Mouse (Mus musculus) stomach, embryonic 16.5 days (tissue): ENCODE data around the gene Abca3. TPM values are rescaled to one million over a fixed set of nuclear protein-coding genes. Genes with fewer than 3 reads are reported as not detected.

Experiments
- ATAC-seq: fragments of 200-750 bp; cut with Nextera tagmentation; 2 replicates; pipeline ENCODE4 v1.8.0; 2017; ENCODE audit warnings: moderate number of reproducible peaks, moderate TSS enrichment; ENCODE audit not compliant: insufficient read depth, low FRiP score
- H3K27ac ChIP-seq: fragments of 300-500 bp; sonication (generic); 2 replicates; pipeline ENCODE4 v1.5.1; 2014; ENCODE audit warnings: low read length
- H3K27me3 ChIP-seq: fragments of 300-500 bp; sonication (generic); 2 replicates; pipeline ENCODE4 v1.6.1; 2014; ENCODE audit warnings: low read length, control low read depth, mixed read lengths; ENCODE audit not compliant: control insufficient read depth, insufficient read depth
- H3K36me3 ChIP-seq: fragments of 300-500 bp; sonication (generic); 2 replicates; pipeline ENCODE4 v1.6.1; 2014; ENCODE audit warnings: low read length; ENCODE audit not compliant: control insufficient read depth, insufficient read depth
- H3K4me1 ChIP-seq: fragments of 300-500 bp; sonication (generic); 2 replicates; pipeline ENCODE4 v1.6.1; 2014; ENCODE audit warnings: low read length, control low read depth, mixed read lengths; ENCODE audit not compliant: control insufficient read depth, insufficient read depth
- H3K4me2 ChIP-seq: fragments of 300-500 bp; sonication (generic); 2 replicates; pipeline ENCODE4 v1.6.1; 2014; ENCODE audit warnings: low read depth, low read length, mixed read lengths
- H3K4me3 ChIP-seq: fragments of 300-500 bp; sonication (generic); replicated peaks from 2 replicates; pipeline ENCODE4 v1.5.1; 2014; ENCODE audit warnings: mild to moderate bottlenecking, low read length
- H3K9ac ChIP-seq: fragments of 300-500 bp; sonication (generic); 2 replicates; pipeline ENCODE4 v1.6.1; 2014; ENCODE audit warnings: low read length
- H3K9me3 ChIP-seq: fragments of 300-500 bp; sonication (generic); replicated peaks from 2 replicates; pipeline ENCODE4 v1.6.1; 2016; ENCODE audit warnings: low read length, control low read depth; ENCODE audit not compliant: control insufficient read depth
- WGBS: fragments of 180-500 bp; shearing (Covaris S2); extraction: QIAGEN DNeasy Blood & Tissue Kit; methylation state at CpG from one replicate; pipeline ENCODE4 v1.1.7; 2014; 5-methylcytosine and 5-hydroxymethylcytosine counted together
- polyA plus RNA-seq: library from polyadenylated mRNA; unstranded; fragments of >200 nt; fragmentation: Nextera tagmentation; extraction: Ambion mirVana; gene quantifications from 2 replicates; pipeline ENCODE4 v1.2.1, GENCODE M21; 2015

Abca3 gene
- polyA plus RNA-seq, result 12.2 and 14.0 TPM in 2 replicates

DNA sequence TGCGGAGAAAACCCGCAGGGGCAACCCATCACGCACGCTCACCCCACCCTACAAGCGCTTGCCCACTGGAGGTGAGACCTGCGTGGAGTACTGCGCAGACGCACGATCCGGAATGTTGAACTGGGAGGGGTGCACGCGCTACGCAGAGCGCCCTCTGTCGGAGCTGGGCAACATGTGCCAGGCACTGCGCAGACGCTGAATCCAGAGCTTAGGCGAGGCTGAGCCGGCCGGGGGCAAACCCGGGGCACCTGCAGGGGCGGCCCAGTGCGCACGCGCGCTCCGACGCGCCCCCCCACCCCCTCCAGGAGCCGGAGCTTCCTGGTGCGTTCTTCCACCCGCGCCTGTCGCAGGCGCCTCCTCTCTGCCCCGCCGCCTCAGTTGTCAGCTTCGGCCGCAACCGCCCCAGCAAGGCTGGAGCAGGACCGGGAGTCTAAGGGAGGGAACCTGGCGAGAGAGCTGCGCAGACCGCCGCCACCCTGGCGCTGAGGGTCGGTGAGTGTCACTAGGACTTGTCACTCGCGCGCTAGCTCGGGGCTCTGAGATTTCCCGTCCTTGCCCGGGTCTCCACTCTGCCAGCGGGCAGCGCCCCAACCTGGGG is at the start of gene Abca3:
Gene Abca3, plus strand, starts transcription at position 191 of the 598 bp plus-strand sequence.
- H3K4me2 ChIP-seq, result peak within 1 kb of the TSS; percentile 99
- peak within 1 kb of the TSS; percentile 31; the same call in 1 of the 2 replicates for H3K27ac ChIP-seq
- peak within 1 kb of the TSS; percentile 78 for H3K4me3 ChIP-seq
- peaks cover 7% of the 10 kb centered on the region; the same call in 1 of the 2 replicates for H3K27me3 ChIP-seq
- no peaks in the 10 kb centered on the region for H3K9me3 ChIP-seq
- peak; percentile 97 for ATAC-seq
- under 1% methylated on average over 46 of the region's 55 CpGs for WGBS
- no peaks in the 10 kb centered on the region; the same call in 1 of the 2 replicates for H3K4me1 ChIP-seq
- no peaks in the 10 kb centered on the region for H3K36me3 ChIP-seq
- peak within 1 kb of the TSS; percentile 85 for H3K9ac ChIP-seq

DNA sequence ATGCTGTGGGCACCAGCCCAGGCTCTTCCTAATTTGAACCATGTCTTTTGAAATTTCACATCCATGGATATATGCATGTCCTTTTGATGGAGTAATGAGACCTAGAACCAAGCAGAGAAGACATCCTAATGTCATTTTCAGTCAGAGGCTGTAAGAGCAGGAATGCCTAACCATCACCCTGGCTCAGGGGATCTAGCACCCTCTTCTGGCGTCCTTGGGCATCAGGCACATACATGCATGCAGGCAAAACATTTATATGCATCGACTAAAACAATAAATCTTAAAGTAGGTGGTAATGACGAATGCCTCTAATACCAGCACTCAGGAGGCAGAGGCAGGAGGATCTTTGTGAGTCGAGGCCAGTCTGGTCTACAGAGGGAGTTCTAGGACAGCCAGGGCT is 44.2 kb upstream of the Abca3 start:
- H3K4me1 ChIP-seq, result no peaks in the 10 kb centered on the region
- no peak for ATAC-seq
- no peaks in the 10 kb centered on the region for H3K27me3 ChIP-seq
- no peak overlapping the region for H3K9ac ChIP-seq
- no peaks in the 10 kb centered on the region for H3K36me3 ChIP-seq
- no peak overlapping the region for H3K4me2 ChIP-seq
- H3K4me3 ChIP-seq, result no peak overlapping the region
- no peaks in the 10 kb centered on the region for H3K9me3 ChIP-seq
- no peak overlapping the region for H3K27ac ChIP-seq
- 45% methylated on average over 4 of the region's 4 CpGs for WGBS

DNA sequence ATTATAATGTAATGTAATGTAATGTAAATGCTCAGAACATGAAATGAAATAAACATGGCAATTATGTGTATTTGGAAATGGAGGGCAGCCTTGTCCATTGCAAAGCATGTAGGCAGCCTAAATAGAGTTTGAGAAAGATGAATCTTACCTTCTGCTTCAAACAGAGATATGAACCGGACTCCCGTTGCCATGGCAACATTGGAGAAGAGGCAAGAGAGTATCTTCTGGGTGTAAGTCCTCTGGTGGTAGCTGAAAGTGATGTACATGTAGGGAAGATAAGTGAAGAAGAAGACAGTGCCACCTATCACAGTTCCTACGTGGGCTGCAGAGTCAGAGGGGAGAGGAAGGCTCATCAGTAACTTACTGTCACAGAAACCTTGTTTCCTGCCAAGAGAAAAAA is 30.9 kb upstream of the Abca3 start:
- no peak for ATAC-seq
- H3K36me3 ChIP-seq, result no peaks in the 10 kb centered on the region
- H3K9ac ChIP-seq, result no peak overlapping the region
- no peak overlapping the region for H3K4me3 ChIP-seq
- no peaks in the 10 kb centered on the region; the same call in 1 of the 2 replicates for H3K9me3 ChIP-seq
- no peak overlapping the region for H3K4me2 ChIP-seq
- 90% methylated on average over 3 of the region's 3 CpGs for WGBS
- no peaks in the 10 kb centered on the region for H3K4me1 ChIP-seq
- H3K27ac ChIP-seq, result no peak overlapping the region
- no peaks in the 10 kb centered on the region for H3K27me3 ChIP-seq

DNA sequence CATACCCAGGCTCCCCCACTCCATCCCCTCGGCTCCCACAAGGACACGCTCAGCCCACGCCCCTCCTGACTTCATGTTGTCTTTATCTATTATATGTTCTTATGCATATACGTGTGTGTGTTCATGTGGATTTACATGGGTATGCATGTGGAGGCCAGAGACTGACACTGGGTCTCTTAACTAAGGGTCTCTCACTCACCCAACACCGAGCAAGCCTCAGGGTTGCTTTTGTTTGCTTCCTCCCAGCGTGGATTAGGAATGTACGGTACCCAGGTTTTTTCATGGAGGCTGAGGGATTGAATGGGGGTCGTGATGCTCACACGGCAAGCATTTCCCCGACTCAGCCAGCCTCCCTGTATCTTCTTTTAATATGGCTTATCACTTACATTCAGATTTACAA is 26.7 kb upstream of the Abca3 start:
- Histone ChIP-seq H3K27me3 (no peaks in the 10 kb centered on the region), H3K36me3 (no peaks in the 10 kb centered on the region), H3K9ac (no peak overlapping the region), H3K27ac (no peak overlapping the region), H3K4me1 (no peaks in the 10 kb centered on the region), H3K4me3 (no peak overlapping the region), H3K9me3 (no peaks in the 10 kb centered on the region; the same call in 1 of the 2 replicates), H3K4me2 (no peak overlapping the region)
- 82% methylated on average over 10 of the region's 10 CpGs for WGBS
- ATAC-seq, result no peak

DNA sequence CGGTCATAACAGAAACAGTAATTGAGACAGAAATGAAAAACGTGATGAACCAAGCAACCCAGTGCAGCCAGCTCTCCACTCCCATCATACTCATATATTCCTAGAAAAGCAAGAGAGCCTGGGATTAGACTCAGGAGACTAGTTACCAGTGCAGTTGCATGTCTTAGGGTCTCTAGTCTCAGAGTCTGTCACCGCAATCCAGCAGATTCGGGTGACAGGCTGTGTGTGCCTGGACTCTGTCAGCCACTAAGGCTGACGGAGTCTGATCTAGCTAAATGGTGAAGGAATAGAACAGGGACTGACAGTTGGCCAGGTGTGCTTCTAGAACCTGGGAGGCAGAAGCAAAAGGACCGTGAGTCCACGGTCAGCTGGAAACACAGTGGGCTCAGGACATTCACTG is 24.1 kb upstream of the Abca3 start:
- H3K36me3 ChIP-seq, result no peaks in the 10 kb centered on the region
- H3K27me3 ChIP-seq, result no peaks in the 10 kb centered on the region
- H3K9ac ChIP-seq, result no peak overlapping the region
- H3K4me2 ChIP-seq, result no peak overlapping the region
- no peak overlapping the region for H3K27ac ChIP-seq
- WGBS, result 74% methylated on average over 7 of the region's 7 CpGs
- no peak overlapping the region for H3K4me3 ChIP-seq
- ATAC-seq, result no peak
- no peaks in the 10 kb centered on the region for H3K4me1 ChIP-seq
- no peaks in the 10 kb centered on the region for H3K9me3 ChIP-seq

DNA sequence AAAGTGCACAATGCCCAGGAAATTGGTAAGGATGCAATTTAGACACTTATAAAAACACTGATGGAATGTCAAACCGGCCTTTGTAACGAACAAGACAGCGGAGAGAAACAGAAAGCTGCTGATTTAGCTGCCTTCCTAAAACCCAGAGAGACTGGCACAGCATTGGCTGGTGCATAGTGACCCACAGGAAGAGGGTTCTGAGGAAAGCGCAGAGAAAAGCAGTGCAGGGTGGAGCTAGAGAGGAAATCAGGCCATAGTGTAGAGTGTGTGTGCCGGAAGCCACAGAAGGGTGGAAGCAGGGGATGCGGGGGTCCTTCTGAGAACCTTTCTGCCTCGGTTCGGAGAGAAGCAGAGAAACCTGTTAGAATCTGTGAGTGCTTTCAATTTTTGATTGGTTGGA is 7.1 kb upstream of the Abca3 start:
- H3K9ac ChIP-seq, result no peak overlapping the region
- no peak for ATAC-seq

DNA sequence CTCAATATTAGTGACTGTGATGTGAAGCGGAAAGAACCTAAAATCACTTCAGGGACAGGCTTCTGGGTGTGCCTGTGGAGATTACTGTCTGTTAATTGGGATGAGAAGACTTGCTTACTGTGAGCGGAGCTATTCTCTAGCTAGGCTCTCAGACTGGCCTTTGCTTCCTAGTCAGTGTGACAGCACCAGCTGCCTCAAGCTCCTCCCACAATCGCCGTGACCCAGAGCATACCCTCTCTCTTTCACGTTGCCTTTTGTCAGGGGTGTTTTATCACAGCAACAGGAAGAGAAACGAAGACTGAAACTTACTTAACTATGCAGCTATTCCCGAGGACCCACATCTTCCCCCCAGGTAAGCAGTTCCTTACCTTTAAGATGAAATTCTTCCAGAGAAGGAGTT is 4.9 kb upstream of the Abca3 start:
- Histone ChIP-seq H3K36me3 (no peaks in the 10 kb centered on the region), H3K9ac (no peak overlapping the region), H3K4me2 (no peak overlapping the region), H3K4me1 (no peaks in the 10 kb centered on the region; the same call in 1 of the 2 replicates), H3K27ac (no peak overlapping the region), H3K9me3 (no peaks in the 10 kb centered on the region), H3K4me3 (no peak overlapping the region), H3K27me3 (peaks cover 7% of the 10 kb centered on the region; the same call in 1 of the 2 replicates)
- 52% methylated on average over 7 of the region's 7 CpGs for WGBS
- ATAC-seq, result no peak

More for the DNA sequence above, 7.1 kb upstream of the Abca3 start:
- WGBS, result 81% methylated on average over 8 of the region's 8 CpGs
- Histone ChIP-seq H3K4me3 (no peak overlapping the region), H3K36me3 (no peaks in the 10 kb centered on the region), H3K27ac (no peak overlapping the region), H3K4me2 (no peak overlapping the region), H3K27me3 (no peaks in the 10 kb centered on the region), H3K4me1 (no peaks in the 10 kb centered on the region), H3K9me3 (no peaks in the 10 kb centered on the region)

DNA sequence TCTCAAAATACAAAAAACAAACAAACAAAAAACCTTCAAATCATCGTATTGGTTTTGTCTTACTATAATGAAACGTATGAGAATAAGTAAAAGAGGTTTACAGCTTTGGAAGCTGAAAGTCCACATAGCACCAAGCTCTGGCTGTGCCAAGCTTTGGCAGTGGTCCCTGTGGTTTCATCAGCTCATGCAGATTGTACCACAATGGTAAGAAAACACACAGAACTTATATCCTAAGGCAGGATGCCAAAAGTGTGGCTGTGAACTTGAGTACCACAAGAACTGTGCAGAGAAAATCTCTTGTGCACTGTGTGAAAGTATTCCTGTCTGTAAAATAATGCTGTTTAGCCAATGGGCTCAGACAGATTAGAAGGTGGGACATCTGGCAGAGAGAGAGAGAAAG is 2.6 kb upstream of the Abca3 start:
- no peak overlapping the region for H3K4me2 ChIP-seq
- 80% methylated on average over 2 of the region's 2 CpGs for WGBS
- no peaks in the 10 kb centered on the region; the same call in 1 of the 2 replicates for H3K4me1 ChIP-seq
- no peak overlapping the region for H3K9ac ChIP-seq
- H3K36me3 ChIP-seq, result no peaks in the 10 kb centered on the region
- no peak overlapping the region for H3K27ac ChIP-seq
- no peak for ATAC-seq
- no peaks in the 10 kb centered on the region for H3K9me3 ChIP-seq
- H3K4me3 ChIP-seq, result no peak overlapping the region
- peaks cover 7% of the 10 kb centered on the region; the same call in 1 of the 2 replicates for H3K27me3 ChIP-seq

DNA sequence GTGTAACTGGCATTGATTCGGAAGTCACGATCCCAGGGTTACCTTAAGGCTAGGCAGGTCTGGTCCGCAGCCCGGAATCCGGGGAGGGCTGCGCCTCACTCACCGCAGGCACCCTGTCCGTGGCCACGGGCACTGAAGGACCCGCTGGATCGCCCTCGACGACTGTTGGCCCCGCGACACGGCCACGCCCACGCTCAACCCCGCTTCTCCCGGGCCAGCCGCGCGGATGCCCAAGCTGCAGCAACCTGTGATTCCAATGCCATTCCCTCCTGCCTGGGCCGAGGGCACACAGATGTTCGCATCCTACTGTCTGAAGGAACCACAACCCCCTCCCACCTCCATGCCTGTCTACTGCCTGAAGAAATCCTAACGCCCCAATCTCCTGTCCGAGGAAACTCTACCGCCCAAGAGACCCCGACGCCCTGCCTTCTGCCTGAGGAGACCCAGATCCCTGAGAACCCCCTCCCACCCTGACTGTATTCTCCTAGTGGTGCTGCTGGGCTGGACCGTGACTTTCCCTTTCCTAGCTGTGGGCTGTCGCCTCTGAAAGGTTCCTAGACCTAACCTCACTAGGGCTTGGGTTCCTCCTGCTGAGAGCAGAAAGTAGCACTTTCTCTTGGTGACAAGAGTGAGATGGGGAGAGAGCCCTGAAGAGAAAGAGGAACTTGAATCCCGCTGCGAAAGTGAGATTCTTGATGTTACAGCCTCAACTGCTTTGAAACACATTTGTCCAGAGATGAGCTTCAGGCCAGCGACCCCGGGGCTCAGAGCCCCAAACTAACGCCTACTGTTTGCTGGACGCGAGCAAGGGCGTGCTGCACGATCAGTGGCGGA is 607 bp upstream of the Abca3 start, which contains the start of gene Abca17:
Gene Abca17, minus strand, starts transcription at position 143 of the 834 bp plus-strand sequence.
- 5% methylated on average over 42 of the region's 42 CpGs for WGBS
- H3K27me3 ChIP-seq, result peaks cover 7% of the 10 kb centered on the region; the same call in 1 of the 2 replicates

More for the DNA sequence above, 607 bp upstream of the Abca3 start, which contains the start of gene Abca17:
- H3K4me1 ChIP-seq, result no peaks in the 10 kb centered on the region; the same call in 1 of the 2 replicates
- no peaks in the 10 kb centered on the region for H3K36me3 ChIP-seq
- peak within 1 kb of the TSS; percentile 99 for H3K4me2 ChIP-seq
- peak within 1 kb of the TSS; percentile 85 for H3K9ac ChIP-seq
- H3K27ac ChIP-seq, result no peak within 1 kb of the TSS
- peak within 1 kb of the TSS; percentile 78 for H3K4me3 ChIP-seq
- no peaks in the 10 kb centered on the region for H3K9me3 ChIP-seq
- ATAC-seq, result peak; percentile 1; the same call in 1 of the 2 replicates
